Mouse (Mus musculus): ENCODE measurements around the gene Zfp184. TPM values are rescaled to one million over a fixed set of nuclear protein-coding genes. Genes with fewer than 3 reads are reported as not detected.

Zfp184 gene
- polyA plus RNA-seq, 1 experiment, result not detected

DNA sequence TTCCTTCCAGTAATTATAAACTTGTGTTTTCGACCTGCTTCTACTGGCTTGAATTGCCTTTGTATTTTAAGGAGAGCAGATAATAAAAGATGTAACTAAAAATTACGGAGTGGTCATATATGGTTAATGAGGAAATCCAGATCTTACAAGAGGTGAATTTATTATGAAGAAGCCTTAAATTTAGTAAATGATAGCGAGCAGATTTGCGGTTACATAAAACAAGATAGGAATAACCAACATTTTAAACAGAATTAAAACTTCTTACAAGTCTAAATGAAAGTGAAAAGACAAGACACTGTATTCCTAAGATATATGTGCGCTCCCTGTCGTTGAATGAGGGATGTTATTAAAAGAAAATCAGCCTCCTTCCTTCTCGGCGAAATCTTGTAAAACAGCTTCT, 50.0 kb downstream of the Zfp184 start:
- Histone ChIP-seq H3K27ac (replicated peaks; ENCODE audit: low read depth, low read length) (no peak overlapping the region), H3K4me3 (ENCODE audit: insufficient read depth, low read depth, low read length) (peak overlapping the region; percentile 32; the same call in 1 of the 2 replicates)

GRCm38 (mm10) chr13:21995331-21995914, 50.5 kb downstream of the Zfp184 start:
- H3K4me3 ChIP-seq (ENCODE audit: insufficient read depth, low read depth, low read length), result peak overlapping the region; percentile 32

More for the DNA sequence above, 50.0 kb downstream of the Zfp184 start:
- no peaks in the 10 kb centered on the region for H3K4me1 ChIP-seq (ENCODE audit: control insufficient read depth, insufficient read depth, insufficient read length, low read length)

GRCm38 (mm10) chr13:21996101-21996839, 51.4 kb downstream of the Zfp184 start:
- no peak overlapping the region for H3K4me3 ChIP-seq (ENCODE audit: insufficient read depth, low read depth, low read length)
- no peaks in the 10 kb centered on the region for H3K4me1 ChIP-seq (ENCODE audit: control insufficient read depth, insufficient read depth, insufficient read length, low read length)
- no peak overlapping the region for H3K27ac ChIP-seq (replicated peaks; ENCODE audit: low read depth, low read length)

More at GRCm38 (mm10) chr13:21995331-21995914, 50.5 kb downstream of the Zfp184 start:
- Histone ChIP-seq H3K4me1 (ENCODE audit: control insufficient read depth, insufficient read depth, insufficient read length, low read length) (no peaks in the 10 kb centered on the region), H3K27ac (replicated peaks; ENCODE audit: low read depth, low read length) (no peak overlapping the region)

DNA sequence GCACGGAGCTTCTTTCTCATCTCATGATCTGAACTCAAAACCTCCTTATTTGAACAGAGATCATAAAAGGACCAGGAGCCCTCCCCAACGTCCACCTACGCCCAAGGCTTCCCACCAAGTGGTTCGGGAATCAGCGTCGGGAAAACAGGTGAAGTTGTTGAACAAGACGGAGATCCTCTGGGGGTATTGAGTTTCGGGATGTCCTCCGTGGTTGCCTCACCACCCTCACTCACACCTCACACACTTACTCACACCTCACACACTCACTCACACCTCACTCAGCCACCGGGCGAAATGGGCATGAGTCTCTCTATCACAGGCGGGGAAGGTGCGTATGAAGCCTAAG, 51.9 kb downstream of the Zfp184 start:
- Histone ChIP-seq H3K4me3 (ENCODE audit: insufficient read depth, low read depth, low read length) (no peak overlapping the region), H3K27ac (replicated peaks; ENCODE audit: low read depth, low read length) (no peak overlapping the region), H3K4me1 (ENCODE audit: control insufficient read depth, insufficient read depth, insufficient read length, low read length) (no peaks in the 10 kb centered on the region)

DNA sequence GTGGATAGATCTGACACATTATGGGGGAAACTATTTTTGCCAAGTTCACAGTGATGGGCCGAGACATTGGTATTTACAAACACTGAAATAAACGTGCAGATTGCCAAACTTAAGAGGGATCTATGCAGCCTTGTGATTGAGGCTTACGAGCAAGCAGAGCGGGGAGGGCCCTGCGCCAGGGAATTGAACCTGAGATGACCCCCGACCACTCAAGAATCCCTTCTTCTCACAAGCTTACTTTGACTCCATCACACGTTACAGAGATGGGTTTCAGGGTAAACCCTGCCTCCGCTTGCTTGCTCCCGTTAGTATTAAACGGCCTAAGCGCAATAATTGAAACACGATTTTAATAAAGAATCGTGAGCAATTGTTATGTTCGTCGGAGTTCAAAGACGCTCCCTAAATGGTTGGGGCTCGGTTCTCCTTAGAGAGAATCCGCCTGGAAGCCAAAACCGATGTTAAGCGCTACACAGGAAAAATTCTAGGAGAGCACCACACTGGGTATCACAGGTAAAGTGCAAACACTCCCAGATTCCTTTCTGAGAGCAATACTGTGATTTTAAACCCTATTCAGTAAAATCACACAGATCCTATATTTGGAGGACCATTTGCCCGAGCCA, 52.4 kb downstream of the Zfp184 start:
- H3K4me1 ChIP-seq (ENCODE audit: control insufficient read depth, insufficient read depth, insufficient read length, low read length), result no peaks in the 10 kb centered on the region
- no peak overlapping the region for H3K4me3 ChIP-seq (ENCODE audit: insufficient read depth, low read depth, low read length)
- no peak overlapping the region for H3K27ac ChIP-seq (replicated peaks; ENCODE audit: low read depth, low read length)

- no peak overlapping the region for H3K4me3 ChIP-seq (ENCODE audit: insufficient read depth, low read depth, low read length)
- H3K4me1 ChIP-seq (ENCODE audit: control insufficient read depth, insufficient read depth, insufficient read length, low read length), result no peaks in the 10 kb centered on the region
- no peak overlapping the region for H3K27ac ChIP-seq (replicated peaks; ENCODE audit: low read depth, low read length)
Observed at GRCm38 (mm10) chr13:21997821-21998220, 52.9 kb downstream of the Zfp184 start.

GRCm38 (mm10) chr13:21998412-21998811, 53.5 kb downstream of the Zfp184 start:
- no peak overlapping the region for H3K4me3 ChIP-seq (ENCODE audit: insufficient read depth, low read depth, low read length)
- no peak overlapping the region for H3K27ac ChIP-seq (replicated peaks; ENCODE audit: low read depth, low read length)
- H3K4me1 ChIP-seq (ENCODE audit: control insufficient read depth, insufficient read depth, insufficient read length, low read length), result no peaks in the 10 kb centered on the region

GRCm38 (mm10) chr13:21999147-21999546, 54.3 kb downstream of the Zfp184 start:
- no peaks in the 10 kb centered on the region for H3K4me1 ChIP-seq (ENCODE audit: control insufficient read depth, insufficient read depth, insufficient read length, low read length)
- no peak overlapping the region for H3K4me3 ChIP-seq (ENCODE audit: insufficient read depth, low read depth, low read length)
- H3K27ac ChIP-seq (replicated peaks; ENCODE audit: low read depth, low read length), result no peak overlapping the region

- no peaks in the 10 kb centered on the region for H3K4me1 ChIP-seq (ENCODE audit: control insufficient read depth, insufficient read depth, insufficient read length, low read length)
- no peak overlapping the region for H3K4me3 ChIP-seq (ENCODE audit: insufficient read depth, low read depth, low read length)
- no peak overlapping the region for H3K27ac ChIP-seq (replicated peaks; ENCODE audit: low read depth, low read length)
Observed at GRCm38 (mm10) chr13:22001346-22001745, 56.5 kb downstream of the Zfp184 start.

DNA sequence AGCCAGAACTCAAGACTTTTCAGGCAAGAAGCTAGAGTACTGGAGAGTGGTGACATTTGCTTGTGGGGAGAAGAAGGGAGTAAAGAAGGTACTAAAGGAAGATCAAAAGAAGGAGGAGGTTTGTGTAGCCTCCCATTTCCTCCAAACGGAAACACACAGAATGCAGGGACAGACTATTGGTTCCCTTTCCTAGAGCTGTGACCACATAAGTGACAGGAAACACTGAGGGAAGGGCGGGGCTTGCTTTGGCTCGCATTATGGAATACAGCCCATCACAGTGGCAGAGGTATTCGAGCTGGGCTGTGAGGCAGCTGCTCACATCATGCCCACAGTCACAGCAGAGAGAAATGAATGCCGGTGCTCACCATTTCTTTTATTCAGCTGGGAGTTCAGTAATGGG, 56.9 kb downstream of the Zfp184 start:
- no peak overlapping the region for H3K4me3 ChIP-seq (ENCODE audit: insufficient read depth, low read depth, low read length)
- H3K4me1 ChIP-seq (ENCODE audit: control insufficient read depth, insufficient read depth, insufficient read length, low read length), result no peaks in the 10 kb centered on the region
- no peak overlapping the region for H3K27ac ChIP-seq (replicated peaks; ENCODE audit: low read depth, low read length)

DNA sequence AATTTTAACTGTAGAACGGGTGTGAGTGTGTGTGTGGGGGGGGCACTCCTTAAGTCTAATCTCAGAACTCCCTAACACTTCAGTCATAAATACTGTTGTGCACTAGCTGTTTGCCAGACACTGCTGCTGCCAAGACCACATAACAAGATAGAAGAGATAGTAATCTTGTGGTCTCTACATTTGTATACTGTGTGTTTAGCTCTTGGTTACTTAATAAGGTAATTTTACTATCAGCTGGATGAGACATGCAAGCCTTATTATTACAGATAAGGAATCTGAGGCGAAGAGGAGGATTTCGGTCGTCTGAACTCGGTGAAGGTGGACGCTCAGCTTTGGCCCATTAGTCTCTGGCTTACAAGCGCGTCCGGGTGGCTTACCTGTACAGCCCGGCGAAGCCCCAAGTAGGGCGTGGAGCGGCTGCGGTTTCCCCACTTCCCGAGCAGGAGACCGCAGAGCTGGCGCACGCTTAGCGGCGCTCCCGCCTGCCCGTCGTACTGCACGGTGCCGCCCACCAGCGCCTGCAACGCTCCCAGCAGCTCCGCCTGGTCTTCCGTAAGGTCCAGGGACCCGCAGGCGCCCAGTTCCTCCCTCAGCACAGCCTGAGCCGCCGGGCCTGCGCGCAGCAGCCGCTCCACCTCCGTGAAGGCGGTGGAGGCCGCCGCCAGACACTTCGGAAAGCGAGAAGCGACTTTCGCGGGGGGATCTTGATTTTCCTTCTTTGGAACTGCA, 60.9 kb downstream of the Zfp184 start:
- no peak overlapping the region for H3K27ac ChIP-seq (replicated peaks; ENCODE audit: low read depth, low read length)
- H3K4me1 ChIP-seq (ENCODE audit: control insufficient read depth, insufficient read depth, insufficient read length, low read length), result no peaks in the 10 kb centered on the region
- H3K4me3 ChIP-seq (ENCODE audit: insufficient read depth, low read depth, low read length), result peak overlapping the region; percentile 58

GRCm38 (mm10) chr13:22006334-22007120, 61.6 kb downstream of the Zfp184 start:
- Histone ChIP-seq H3K4me1 (ENCODE audit: control insufficient read depth, insufficient read depth, insufficient read length, low read length) (no peaks in the 10 kb centered on the region), H3K27ac (replicated peaks; ENCODE audit: low read depth, low read length) (no peak overlapping the region), H3K4me3 (ENCODE audit: insufficient read depth, low read depth, low read length) (peak overlapping the region; percentile 58)

DNA sequence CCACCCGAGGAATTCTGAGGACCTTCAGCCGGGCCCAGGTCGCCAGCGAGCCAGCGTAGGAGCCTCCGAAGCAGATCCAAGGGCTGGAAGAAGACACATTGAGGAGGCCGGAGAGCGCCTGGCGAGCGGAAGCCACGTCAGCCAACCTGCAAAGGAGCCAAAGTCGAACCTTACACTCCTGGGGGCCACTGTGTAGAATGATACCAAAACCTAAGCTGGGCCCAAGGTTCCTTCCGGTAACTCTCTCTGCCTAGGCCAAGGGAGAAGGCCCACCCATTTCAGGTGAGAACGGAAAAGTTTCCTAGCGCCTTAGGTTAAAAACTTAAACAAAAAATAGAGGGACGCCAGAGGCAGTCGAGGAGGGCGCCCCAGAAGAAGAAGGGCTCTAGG, 62.2 kb downstream of the Zfp184 start:
- peak overlapping the region; percentile 58 for H3K4me3 ChIP-seq (ENCODE audit: insufficient read depth, low read depth, low read length)
- H3K27ac ChIP-seq (replicated peaks; ENCODE audit: low read depth, low read length), result no peak overlapping the region

GRCm38 (mm10) chr13:22007872-22008271, 63.0 kb downstream of the Zfp184 start:
- Histone ChIP-seq H3K4me1 (ENCODE audit: control insufficient read depth, insufficient read depth, insufficient read length, low read length) (no peaks in the 10 kb centered on the region), H3K27ac (replicated peaks; ENCODE audit: low read depth, low read length) (no peak overlapping the region), H3K4me3 (ENCODE audit: insufficient read depth, low read depth, low read length) (peak overlapping the region; percentile 5; the same call in 1 of the 2 replicates)

More for the DNA sequence above, 62.2 kb downstream of the Zfp184 start:
- H3K4me1 ChIP-seq (ENCODE audit: control insufficient read depth, insufficient read depth, insufficient read length, low read length), result no peaks in the 10 kb centered on the region

All from brown adipose tissue, adult 24 weeks (tissue).